ENCODE assay signal across 27 mouse cellular contexts in the genomic region with DNA sequence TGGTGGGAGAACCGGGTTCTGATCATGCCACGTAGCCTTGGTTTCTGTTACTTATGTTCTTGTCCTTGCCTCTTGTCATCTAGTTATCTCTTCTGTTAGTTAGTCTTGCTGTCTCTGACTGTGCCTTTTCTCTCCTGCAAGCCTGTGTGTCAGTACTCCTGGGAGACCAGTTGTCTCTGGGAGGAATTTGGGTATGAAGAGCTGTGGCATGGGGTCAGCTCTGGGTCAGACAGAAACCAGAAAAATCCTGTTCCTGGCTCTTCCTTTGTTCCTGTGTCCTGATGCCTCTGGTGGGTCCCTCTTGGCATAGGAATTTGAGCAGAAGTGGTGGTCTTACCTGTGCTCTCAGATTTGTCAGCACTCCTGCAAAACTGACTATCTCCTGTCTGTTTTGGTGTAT.
"Had no signal": no experiment of that assay in that cellular context is flagged by ENCODE, and none has a peak within 500 bp of the region (broad histone marks: within the 10 kb centered on the region; RNA-seq: fewer than 3 reads in every experiment).

No protein-coding gene starts in this region.

- H3K36me3 ChIP-seq: limb, embryonic 10.5 days; limb, embryonic 12.5 days; limb, embryonic 13.5 days; limb, embryonic 15.5 days; liver, embryonic 12.5 days; liver, embryonic 13.5 days; liver, embryonic 15.5 days; lung, embryonic 15.5 days; midbrain, embryonic 10.5 days; midbrain, embryonic 12.5 days; midbrain, embryonic 13.5 days; midbrain, embryonic 15.5 days; neural tube, embryonic 12.5 days had no signal

- H3K4me1 ChIP-seq: limb, embryonic 10.5 days; limb, embryonic 12.5 days; limb, embryonic 13.5 days; limb, embryonic 15.5 days; liver, embryonic 12.5 days; liver, embryonic 13.5 days; liver, embryonic 15.5 days; lung, embryonic 15.5 days; megakaryocyte, embryonic 14.5 days; midbrain, embryonic 10.5 days; midbrain, embryonic 12.5 days; midbrain, embryonic 13.5 days; midbrain, embryonic 15.5 days; neural tube, embryonic 12.5 days had no signal

- DNase-seq: left cerebral cortex, postnatal 4 days; liver; liver, embryonic 13.5 days; liver, postnatal 0 days; lung, adult 18-20 months; lung, adult 2 months; lung, embryonic 14.5 days; lung, postnatal 10 days; lung, postnatal 36 days; lung, postnatal 4 days; midbrain, embryonic 14.5 days had no signal

- H3K9me3 ChIP-seq: limb, embryonic 10.5 days; limb, embryonic 12.5 days; limb, embryonic 13.5 days; limb, embryonic 15.5 days; liver, embryonic 12.5 days; liver, embryonic 13.5 days; liver, embryonic 15.5 days; lung, embryonic 15.5 days; midbrain, embryonic 10.5 days; midbrain, embryonic 12.5 days; midbrain, embryonic 13.5 days; midbrain, embryonic 15.5 days; neural tube, embryonic 12.5 days had no signal

- H3K4me3 ChIP-seq: limb, embryonic 10.5 days; limb, embryonic 12.5 days; limb, embryonic 13.5 days; limb, embryonic 15.5 days; liver, embryonic 12.5 days; liver, embryonic 13.5 days; liver, embryonic 15.5 days; lung, embryonic 15.5 days; megakaryocyte, embryonic 14.5 days; midbrain, embryonic 10.5 days; midbrain, embryonic 12.5 days; midbrain, embryonic 13.5 days; midbrain, embryonic 15.5 days; myocyte; neural tube, embryonic 12.5 days had no signal

- H3K27ac ChIP-seq: limb, embryonic 10.5 days; limb, embryonic 12.5 days; limb, embryonic 13.5 days; limb, embryonic 15.5 days; liver, embryonic 12.5 days; liver, embryonic 13.5 days; liver, embryonic 14.5 days; liver, embryonic 15.5 days; lung, embryonic 15.5 days; macrophage; midbrain, embryonic 10.5 days; midbrain, embryonic 12.5 days; midbrain, embryonic 13.5 days; midbrain, embryonic 15.5 days; neural tube, embryonic 12.5 days had no signal

- H3K27me3 ChIP-seq: limb, embryonic 12.5 days; limb, embryonic 13.5 days; limb, embryonic 15.5 days; liver, embryonic 12.5 days; liver, embryonic 13.5 days; liver, embryonic 15.5 days; lung, embryonic 15.5 days; megakaryocyte, embryonic 14.5 days; midbrain, embryonic 12.5 days; midbrain, embryonic 13.5 days; midbrain, embryonic 15.5 days; neural tube, embryonic 12.5 days had no signal
